Mouse (Mus musculus): ENCODE measurements at regions not wholly inside any gene's neighbourhood (a gene's known extent, or its start where the extent isn't known, plus 50 kb on each side); places are given as distances from the start of the nearest gene placed in this dataset.

DNA sequence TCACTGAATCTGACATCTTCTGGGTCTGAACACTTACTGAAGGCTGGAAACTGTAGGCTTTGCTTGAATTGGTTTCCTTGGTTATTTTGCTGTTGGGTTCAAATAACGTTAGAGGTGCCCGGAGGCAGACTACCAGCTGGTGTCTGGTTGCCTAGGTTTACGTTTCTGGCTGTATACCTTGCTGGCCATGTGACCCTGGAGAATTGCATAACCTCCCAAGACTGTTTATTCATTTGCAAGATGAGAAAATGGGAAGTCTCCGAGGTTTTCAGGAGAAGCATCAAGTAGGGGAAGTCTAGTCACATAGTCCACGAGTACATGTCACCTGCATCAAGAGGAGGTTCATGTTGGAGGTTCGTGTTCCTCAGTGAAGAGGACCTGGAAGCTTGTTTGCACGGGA lies 69.6 kb upstream of the Mef2a start:
- TF ChIP-seq FOSL1 (IDR thresholded peaks at IDR 0.05; ENCODE audit: insufficient read depth, low read length, poor library complexity, severe bottlenecking) (no peak), CTCF (IDR thresholded peaks at IDR 0.05; ENCODE audit: control insufficient read depth, insufficient read depth, insufficient read length) (no peak), USF1 (IDR thresholded peaks at IDR 0.05; ENCODE audit: low read depth) (peak; percentile 82), MAX (IDR thresholded peaks at IDR 0.05) (no peak), MYOD1 (IDR thresholded peaks at IDR 0.05; ENCODE audit: control insufficient read depth, insufficient read length, low read depth) (no peak)
